Mouse (Mus musculus) telencephalon, adult 2 months (tissue): ENCODE data around the gene Gpr176.

ENCODE experiments used
- DNase-seq: peaks from one replicate; pipeline ENCODE4 v3.0.0-alpha.2; 2011; ENCODE audit warnings: low read depth, low spot score

The Gpr176 gene

GRCm38 (mm10) chr2:118372901-118373571 lies at the start of gene Gpr176:
Gpr176 (minus strand) TSS chr2:118373419.
- DNase-seq = no peak

GRCm38 (mm10) chr2:118422385-118422784 lies 49.2 kb upstream of the Gpr176 start:
- DNase-seq = no peak

- no peak for DNase-seq
These were observed 48.7 kb upstream of the Gpr176 start for GRCm38 (mm10) chr2:118421951-118422350.

- no peak for DNase-seq
These were observed 44.9 kb upstream of the Gpr176 start for GRCm38 (mm10) chr2:118418076-118418475.

- no peak for DNase-seq
These were observed 42.6 kb upstream of the Gpr176 start for GRCm38 (mm10) chr2:118415601-118416355.

GRCm38 (mm10) chr2:118412821-118413220 lies 39.6 kb upstream of the Gpr176 start:
- no peak for DNase-seq

GRCm38 (mm10) chr2:118408336-118408895 lies 35.2 kb upstream of the Gpr176 start:
- DNase-seq = no peak

- DNase-seq = no peak
These were observed 33.6 kb upstream of the Gpr176 start for GRCm38 (mm10) chr2:118406811-118407210.

- DNase-seq = no peak
These were observed 32.3 kb upstream of the Gpr176 start for GRCm38 (mm10) chr2:118405568-118405967.

GRCm38 (mm10) chr2:118404336-118404735 lies 31.1 kb upstream of the Gpr176 start:
- no peak for DNase-seq

GRCm38 (mm10) chr2:118401834-118402727 lies 28.9 kb upstream of the Gpr176 start:
- DNase-seq = no peak

- no peak for DNase-seq
These were observed 26.5 kb upstream of the Gpr176 start for GRCm38 (mm10) chr2:118399751-118400150.

GRCm38 (mm10) chr2:118391201-118391600 lies 18.0 kb upstream of the Gpr176 start:
- no peak for DNase-seq

- DNase-seq = no peak
These were observed 16.9 kb upstream of the Gpr176 start for GRCm38 (mm10) chr2:118390072-118390471.

GRCm38 (mm10) chr2:118389569-118389968 lies 16.4 kb upstream of the Gpr176 start:
- no peak for DNase-seq

- peak; percentile 98 for DNase-seq
These were observed 15.4 kb upstream of the Gpr176 start, which contains the start of gene Eif2ak4 for GRCm38 (mm10) chr2:118388341-118389335. Eif2ak4 (plus strand) TSS chr2:118388618.

- DNase-seq = no peak
These were observed 10.2 kb upstream of the Gpr176 start for GRCm38 (mm10) chr2:118383387-118383786.

GRCm38 (mm10) chr2:118379756-118380155 lies 6.5 kb upstream of the Gpr176 start:
- no peak for DNase-seq

- DNase-seq = peak; percentile 46
These were observed 2.7 kb upstream of the Gpr176 start for GRCm38 (mm10) chr2:118375931-118376330.

- no peak for DNase-seq
These were observed 2.3 kb upstream of the Gpr176 start for GRCm38 (mm10) chr2:118375522-118375921.
